Comparison of ENCODE assay signal across 8 mouse cellular contexts in the genomic region with DNA sequence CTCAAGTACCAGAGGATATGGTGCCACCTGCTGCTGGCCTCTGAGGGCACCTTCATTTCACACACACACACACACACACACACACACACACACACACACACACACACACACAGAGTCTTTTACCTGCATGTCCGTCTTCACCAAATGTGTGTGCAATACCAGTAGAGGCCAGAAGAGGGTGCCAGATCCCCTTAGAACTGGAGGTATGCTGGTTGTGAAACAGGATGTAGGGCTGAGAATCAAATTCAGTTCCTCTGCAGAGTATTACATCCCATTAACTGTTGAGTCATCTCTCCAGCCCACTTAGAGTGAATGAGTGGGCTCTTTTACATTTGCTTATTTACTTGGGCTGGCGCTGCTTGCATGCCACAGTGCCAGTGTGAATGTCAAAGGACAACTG. TPM values are rescaled to one million over a fixed set of nuclear protein-coding genes. Genes with fewer than 3 reads are reported as not detected.
DNase-seq lines count a peak whose midpoint lies in the region; ATAC-seq and TF ChIP-seq lines count a peak whose summit lies in the region.

No protein-coding gene starts in this region.

- no peaks in the 10 kb centered on the region for H3K36me3 ChIP-seq in thymus, adult 2 months (ENCODE audit: control insufficient read depth, insufficient read depth, low read length)
- no peaks in the 10 kb centered on the region for H3K36me3 ChIP-seq in embryonic facial prominence, embryonic 11.5 days (replicated peaks; ENCODE audit: control insufficient read depth, insufficient read depth, low read depth, low read length)

- 69% methylated on average over 2 of the region's 2 CpGs for WGBS in thymus, adult 2 months
- WGBS in embryonic facial prominence, embryonic 11.5 days, result 44% methylated on average over 2 of the region's 2 CpGs

- H3K9ac ChIP-seq in embryonic facial prominence, embryonic 11.5 days (replicated peaks; ENCODE audit: low read length), result no peak overlapping the region

- TF ChIP-seq POLR2A in thymus, adult 2 months (IDR thresholded peaks at IDR 0.05; ENCODE audit: control insufficient read depth, extremely low read depth, insufficient read depth, low read length, poor library complexity), result no peak

- no peak overlapping the region for H3K4me2 ChIP-seq in embryonic facial prominence, embryonic 11.5 days (ENCODE audit: low read depth, low read length)

- H3K9me3 ChIP-seq in embryonic facial prominence, embryonic 11.5 days (replicated peaks; ENCODE audit: control insufficient read depth, low read length), result no peaks in the 10 kb centered on the region

- no peak for TF ChIP-seq CTCF in thymus, adult 2 months (IDR thresholded peaks at IDR 0.05; ENCODE audit: borderline replicate concordance, control insufficient read depth, extremely low read depth, insufficient read depth, low read length, poor library complexity)

- DNase-seq in gastrocnemius, adult 18-20 months (ENCODE audit: low spot score), result peak; percentile 25
- DNase-seq in gastrocnemius, postnatal 36 days, result no peak
- peak; percentile 72 for DNase-seq in thymus, adult 2 months
- DNase-seq in thymus, adult 18-20 months, result no peak
- DNase-seq in embryonic facial prominence, embryonic 11.5 days (ENCODE audit: low spot score), result peak; percentile 58
- peak; percentile 75 to 83 for DNase-seq in natural killer cell, adult 2 months (ENCODE audit: low spot score in 2 of 2)
- no peak for DNase-seq in left cerebral cortex, postnatal 10 days (ENCODE audit: extremely low spot score in 1 of 2, low spot score in 2 of 2)
- no peak for DNase-seq in right cerebral cortex, adult 2 months (ENCODE audit: low spot score in 2 of 2)

- no peak for ATAC-seq in embryonic facial prominence, embryonic 11.5 days (replicated peaks; ENCODE audit: insufficient number of reproducible peaks, low FRiP score, low TSS enrichment, low read depth)

- no peaks in the 10 kb centered on the region for H3K27me3 ChIP-seq in thymus, adult 2 months (ENCODE audit: control insufficient read depth, insufficient read depth, low read length)
- no peaks in the 10 kb centered on the region for H3K27me3 ChIP-seq in embryonic facial prominence, embryonic 11.5 days (ENCODE audit: control insufficient read depth, insufficient read depth, low read length)

- peaks cover 15% of the 10 kb centered on the region for H3K4me1 ChIP-seq in thymus, adult 2 months (replicated peaks; ENCODE audit: control insufficient read depth, insufficient read depth, low read length)
- no peaks in the 10 kb centered on the region for H3K4me1 ChIP-seq in embryonic facial prominence, embryonic 11.5 days (ENCODE audit: control insufficient read depth, insufficient read depth, low read length)

- no peak overlapping the region for H3K4me3 ChIP-seq in thymus, adult 2 months (ENCODE audit: control insufficient read depth, insufficient read depth, low read length)
- no peak overlapping the region for H3K4me3 ChIP-seq in embryonic facial prominence, embryonic 11.5 days (ENCODE audit: low read depth, low read length)

- intact Hi-C loops in gastrocnemius, postnatal 36 days (cut with DNase I), result no loop called here
- intact Hi-C loops in left cerebral cortex, postnatal 10 days (cut with DNase I), result no loop called here

- no peak overlapping the region for H3K27ac ChIP-seq in thymus, adult 2 months (ENCODE audit: control insufficient read depth, insufficient read depth, low read length)
- H3K27ac ChIP-seq in embryonic facial prominence, embryonic 11.5 days (replicated peaks; ENCODE audit: low read depth, low read length), result no peak overlapping the region

RNA-seq across cellular contexts. Expression of gene Sdhaf1, which starts 1.7 kb away (rescaled TPM):
- total RNA-seq in gastrocnemius, adult 18-20 months (2021), result 1 to 10 TPM; 6.5 to 7.6 TPM
- total RNA-seq in gastrocnemius, postnatal 36 days (2021), result 1 to 10 TPM; 6.9 to 7.3 TPM
- polyA plus RNA-seq in thymus, adult 2 months (2012; rRNA removed), result 26.9 and 31.7 TPM in 2 replicates
- polyA plus RNA-seq in embryonic facial prominence, embryonic 11.5 days (2014; fragmentation: Nextera tagmentation; extraction: Ambion mirVana), result 24.4 and 25.0 TPM in 2 replicates
- total RNA-seq in left cerebral cortex, postnatal 10 days (2021), result 1 to 10 TPM; 7.8 to 8.2 TPM

RNA-seq across cellular contexts. Expression of gene E130208F15Rik, which starts 3.8 kb away (rescaled TPM):
- under 1 TPM; 0.59 TPM for total RNA-seq in gastrocnemius, adult 18-20 months (2021)
- total RNA-seq in gastrocnemius, postnatal 36 days (2021), result under 1 TPM; 0.48 to 0.72 TPM
- 0.74 and 0.93 TPM in 2 replicates for polyA plus RNA-seq in thymus, adult 2 months (2012; rRNA removed)
- 1.4 TPM in 1 of 2 replicates, not detected in the other for polyA plus RNA-seq in embryonic facial prominence, embryonic 11.5 days (2014; fragmentation: Nextera tagmentation; extraction: Ambion mirVana)
- total RNA-seq in left cerebral cortex, postnatal 10 days (2021), result under 1 TPM; 0.45 to 0.67 TPM

RNA-seq across cellular contexts. Expression of gene Syne4, which starts 10.8 kb away (rescaled TPM):
- total RNA-seq in gastrocnemius, adult 18-20 months (2021), result 1 to 10 TPM; 2.0 to 2.1 TPM
- total RNA-seq in gastrocnemius, postnatal 36 days (2021), result 1 to 10 TPM in 1 of 2 experiments, not detected in 1; 1.9 TPM
- 15.4 and 16.8 TPM in 2 replicates for polyA plus RNA-seq in thymus, adult 2 months (2012; rRNA removed)
- 34.5 and 44.5 TPM in 2 replicates for polyA plus RNA-seq in embryonic facial prominence, embryonic 11.5 days (2014; fragmentation: Nextera tagmentation; extraction: Ambion mirVana)
- 1 to 10 TPM; 5.4 to 7.5 TPM for total RNA-seq in left cerebral cortex, postnatal 10 days (2021)

RNA-seq across cellular contexts. Expression of gene Alkbh6, which starts 16.8 kb away (rescaled TPM):
- total RNA-seq in gastrocnemius, adult 18-20 months (2021), result 10 to 100 TPM; 20.6 to 24.6 TPM
- 10 to 100 TPM; 18.3 to 18.4 TPM for total RNA-seq in gastrocnemius, postnatal 36 days (2021)
- 159 and 192 TPM in 2 replicates for polyA plus RNA-seq in thymus, adult 2 months (2012; rRNA removed)
- 80.7 and 92.0 TPM in 2 replicates for polyA plus RNA-seq in embryonic facial prominence, embryonic 11.5 days (2014; fragmentation: Nextera tagmentation; extraction: Ambion mirVana)
- 10 to 100 TPM; 45.9 to 47.5 TPM for total RNA-seq in left cerebral cortex, postnatal 10 days (2021)

RNA-seq across cellular contexts. Expression of gene Clip3, which starts 33.8 kb away (rescaled TPM):
- 1 to 10 TPM; 3.2 to 4.3 TPM for total RNA-seq in gastrocnemius, adult 18-20 months (2021)
- total RNA-seq in gastrocnemius, postnatal 36 days (2021), result 1 to 10 TPM; 4.5 to 5.6 TPM
- polyA plus RNA-seq in thymus, adult 2 months (2012; rRNA removed), result 2.9 and 3.3 TPM in 2 replicates
- polyA plus RNA-seq in embryonic facial prominence, embryonic 11.5 days (2014; fragmentation: Nextera tagmentation; extraction: Ambion mirVana), result 52.5 and 70.5 TPM in 2 replicates
- 100 to 1,000 TPM; 495 to 497 TPM for total RNA-seq in left cerebral cortex, postnatal 10 days (2021)

Comparison
In these comparisons a context has a peak if more than half of its experiments do, and no peak if none do; other contexts are left out.
1. DNase-seq: peak in gastrocnemius, adult 18-20 months (single experiment), thymus, adult 2 months (single experiment), embryonic facial prominence, embryonic 11.5 days (single experiment) and natural killer cell, adult 2 months (2 of 2); none in gastrocnemius, postnatal 36 days (0 of 2), thymus, adult 18-20 months (0 of 2), left cerebral cortex, postnatal 10 days (0 of 2) and right cerebral cortex, adult 2 months (0 of 2).